Mouse (Mus musculus): ENCODE measurements around the gene Slc12a6.

Gene Slc12a6

DNA sequence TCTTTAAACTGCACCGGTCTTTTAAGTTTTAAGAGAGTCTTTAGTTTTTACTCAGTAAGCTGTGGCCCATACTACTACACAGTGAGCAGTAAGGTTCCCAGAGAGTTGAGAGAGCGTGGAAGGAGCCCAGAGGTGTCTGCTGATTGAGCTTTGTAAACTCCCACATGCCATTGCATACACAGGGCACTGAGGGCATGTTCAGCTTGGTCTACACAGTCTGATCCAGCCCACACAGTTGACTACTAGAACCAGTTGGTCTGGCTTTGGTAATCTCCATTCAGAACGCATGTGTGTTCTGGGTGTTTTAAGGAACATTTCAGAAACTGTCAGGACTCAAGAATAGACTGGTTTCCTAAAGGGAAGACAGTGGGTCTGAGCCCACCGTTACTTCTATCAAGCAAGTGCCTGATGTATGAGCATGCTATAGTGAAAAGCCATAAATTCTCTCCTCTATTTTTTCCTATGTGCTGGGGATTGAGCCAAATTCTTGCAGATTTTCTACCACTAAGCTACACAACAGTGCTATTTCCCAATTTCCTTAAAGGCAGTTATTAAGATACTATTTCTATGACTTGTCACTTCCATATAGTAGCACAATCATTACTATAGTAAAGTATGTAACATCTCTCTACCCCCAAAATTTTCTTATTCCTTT lies 125.8 kb downstream of the Slc12a6 start:
- no peak for DNase-seq (ENCODE audit: low spot score)

- DNase-seq (ENCODE audit: low spot score) = no peak
These were observed 127.1 kb downstream of the Slc12a6 start for GRCm38 (mm10) chr2:112392689-112393088.

DNA sequence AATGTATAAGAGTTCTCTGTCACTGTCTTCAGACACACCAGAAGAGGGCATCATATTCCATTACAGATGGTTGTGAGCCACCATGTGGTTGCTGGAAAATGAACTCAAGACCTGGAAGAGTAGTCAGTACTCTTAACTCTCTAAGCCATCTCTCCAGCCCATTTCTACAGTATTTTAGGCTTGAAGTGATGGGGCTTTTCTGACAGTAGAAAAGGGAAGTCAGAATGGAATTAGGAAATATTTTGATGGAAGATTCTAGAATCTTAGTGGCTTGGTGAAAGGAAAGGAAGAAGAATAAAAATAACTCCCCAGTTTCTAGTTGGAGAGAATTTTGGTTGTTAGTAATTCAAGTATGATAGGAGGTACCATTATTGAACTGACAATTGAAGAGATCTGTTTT lies 128.3 kb downstream of the Slc12a6 start:
- DNase-seq (ENCODE audit: low spot score) = no peak

DNA sequence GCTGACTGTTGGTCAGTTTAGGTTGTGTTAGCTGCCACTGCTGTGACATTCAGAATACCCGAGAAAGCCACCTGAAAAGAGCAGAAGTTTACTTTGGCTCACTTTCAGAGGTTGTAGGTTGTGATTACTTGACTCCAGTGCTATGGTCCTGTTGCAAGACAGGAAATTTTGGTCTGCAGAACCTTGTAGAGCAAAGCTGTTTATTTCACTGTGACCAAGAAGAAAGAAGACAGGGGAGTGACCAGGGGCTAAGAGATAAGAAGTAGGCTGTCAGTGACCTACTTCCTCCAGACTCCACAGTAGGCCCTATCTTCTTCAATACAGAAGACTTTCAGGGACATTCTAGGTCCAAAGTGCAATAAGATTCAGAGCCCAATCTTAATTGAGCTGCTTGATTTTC lies 131.0 kb downstream of the Slc12a6 start:
- DNase-seq (ENCODE audit: low spot score) = no peak

- no peak for DNase-seq (ENCODE audit: low spot score)
These were observed 141.4 kb downstream of the Slc12a6 start for GRCm38 (mm10) chr2:112407030-112407429.

Data from layer of hippocampus, adult 9-10 months (tissue).